Mouse (Mus musculus): ENCODE results near the gene Zfp810.

DNA sequence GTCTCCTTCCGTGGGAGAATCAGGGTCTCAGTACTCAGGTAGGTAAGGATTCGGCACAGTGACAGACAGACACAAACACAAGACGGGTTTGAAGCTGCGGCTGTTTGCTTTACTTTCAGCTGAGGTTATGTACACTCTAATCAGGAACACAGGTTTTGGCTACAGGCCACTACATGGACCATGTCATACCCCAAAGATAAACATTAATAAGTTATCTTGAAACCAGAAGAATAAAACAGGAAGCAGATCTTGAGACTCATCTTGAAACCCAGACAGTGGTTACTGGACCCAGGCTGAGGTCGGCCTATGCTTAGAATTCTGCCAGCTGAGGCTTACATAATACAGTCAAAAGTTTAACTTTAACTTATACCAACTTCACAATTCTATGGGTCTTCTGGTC is 5.8 kb upstream of the Zfp810 start:
- TF ChIP-seq POLR2A (IDR thresholded peaks at IDR 0.05; ENCODE audit: borderline replicate concordance, control insufficient read depth, low read depth, low read length) (no peak), CTCF (IDR thresholded peaks at IDR 0.05; ENCODE audit: control insufficient read depth, insufficient read depth, low read length) (no peak)

Data from bone marrow, adult 2 months (tissue).